Mouse (Mus musculus) forelimb bud, embryonic 11.5 days (tissue): ENCODE measurements around the gene Shc3.

ENCODE experiments used
- DNase-seq: peaks from one replicate; pipeline ENCODE4 v3.0.0-alpha.2; 2012; ENCODE audit warnings: low read depth, low spot score

The Shc3 gene

DNA sequence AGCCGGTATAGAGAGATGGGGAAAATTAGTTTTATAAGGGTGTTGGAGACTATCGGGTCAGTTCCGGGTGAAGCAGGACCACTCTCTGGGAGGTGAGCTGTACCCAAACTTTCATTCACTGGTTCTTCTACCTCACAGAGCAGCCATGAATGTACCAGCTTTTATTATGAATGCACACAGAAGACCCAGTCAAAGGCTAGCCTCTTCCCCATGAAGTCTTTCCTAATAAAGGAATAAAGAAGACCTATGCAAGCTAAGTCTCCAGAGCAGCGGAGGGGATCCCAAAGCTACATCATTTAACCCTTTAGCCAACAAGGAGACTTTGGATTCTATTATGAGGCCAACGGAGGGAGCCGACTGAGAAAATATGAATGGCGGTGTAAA, 458 bp upstream of the Shc3 start:
- no peak for DNase-seq

DNA sequence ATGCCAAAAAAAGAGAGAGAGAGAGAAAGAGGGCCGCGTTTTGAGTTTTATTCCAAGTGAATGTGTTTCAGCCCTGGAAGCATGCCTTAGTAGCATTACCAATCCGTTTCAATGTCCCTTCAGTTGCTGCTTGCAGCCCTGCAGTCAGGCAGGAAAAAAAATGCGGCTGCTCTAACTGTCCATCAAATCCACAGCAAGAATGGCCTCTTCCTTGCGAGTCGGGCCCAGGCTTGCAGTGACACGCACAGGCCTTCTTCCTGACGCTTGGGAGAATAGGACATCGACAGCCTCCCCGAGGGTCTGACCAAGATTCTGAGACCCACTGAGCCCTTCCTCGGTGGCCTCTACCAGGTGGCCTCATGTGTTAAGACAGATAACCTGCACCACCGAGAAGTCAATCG, 718 bp downstream of the Shc3 start:
- peak; percentile 29 for DNase-seq

DNA sequence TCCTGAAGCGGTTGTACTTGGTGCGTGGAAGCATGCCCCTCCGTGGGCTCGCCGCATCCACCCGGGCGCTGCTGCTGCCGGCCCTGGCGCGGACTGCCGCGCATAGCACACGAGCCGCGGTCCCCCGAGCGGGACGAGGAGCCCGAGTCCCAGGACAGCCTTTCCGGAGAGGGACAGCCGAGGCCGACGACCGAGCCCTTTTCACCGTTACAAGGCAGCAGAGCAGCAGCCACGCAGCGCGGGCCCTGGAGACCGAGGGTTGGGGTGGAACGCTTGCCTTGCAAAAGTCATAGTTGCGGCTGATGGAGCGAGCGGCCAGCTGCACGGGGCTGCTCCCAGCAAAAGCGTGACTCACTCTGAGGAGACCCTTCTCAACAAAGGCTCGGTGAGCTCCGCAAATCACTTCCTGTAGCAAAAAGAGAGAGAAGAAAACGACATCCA, 1.8 kb downstream of the Shc3 start:
- DNase-seq: peak; percentile 43

GRCm38 (mm10) chr13:51567078-51567395, 2.2 kb downstream of the Shc3 start:
- DNase-seq: no peak

- no peak for DNase-seq
Measured at GRCm38 (mm10) chr13:51566371-51567077, 2.7 kb downstream of the Shc3 start.

- DNase-seq: no peak
Measured at GRCm38 (mm10) chr13:51564741-51565140, 4.5 kb downstream of the Shc3 start.

- no peak for DNase-seq
Measured at GRCm38 (mm10) chr13:51553343-51553742, 15.9 kb downstream of the Shc3 start.

- no peak for DNase-seq
Measured at GRCm38 (mm10) chr13:51552233-51552632, 17.0 kb downstream of the Shc3 start.

DNA sequence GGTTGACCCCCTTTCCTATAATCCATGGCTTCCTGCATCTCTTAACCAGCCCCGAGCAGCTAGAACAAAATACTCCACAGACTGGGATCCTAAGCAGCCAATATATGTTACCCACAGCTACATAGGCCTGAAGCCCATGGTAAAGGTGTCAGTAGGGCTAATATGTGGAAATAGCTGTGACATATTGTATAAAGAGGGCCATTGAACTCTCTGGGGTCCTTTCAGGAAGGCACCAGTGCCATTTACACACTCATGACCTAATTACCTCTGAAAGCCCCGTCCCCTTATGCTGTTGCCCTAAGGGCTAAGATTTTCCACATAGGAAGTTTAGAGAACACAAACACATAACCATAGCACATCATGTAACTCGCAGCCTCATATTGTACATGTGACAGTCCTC, 17.4 kb downstream of the Shc3 start:
- DNase-seq: no peak

DNA sequence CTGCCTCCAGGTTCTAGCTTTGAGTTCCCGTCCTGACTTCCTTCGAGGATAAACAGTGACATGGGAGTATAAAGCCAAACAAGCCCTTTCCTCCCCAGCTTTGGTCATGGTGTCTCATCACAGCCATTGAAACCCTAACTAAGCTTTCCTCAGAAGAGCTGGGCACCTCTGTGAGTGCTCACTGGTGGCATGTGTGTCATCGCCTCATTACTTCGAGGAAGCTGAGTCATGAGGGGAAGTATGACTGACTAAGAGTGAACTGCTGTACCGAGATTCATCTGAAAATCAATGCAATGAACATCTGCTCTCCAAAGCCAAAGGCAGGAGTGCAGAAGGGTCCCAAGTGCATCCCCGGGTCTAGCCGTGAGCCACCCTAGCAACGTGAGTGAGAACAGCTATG, 29.4 kb downstream of the Shc3 start:
- DNase-seq: no peak

GRCm38 (mm10) chr13:51535326-51535725, 33.9 kb downstream of the Shc3 start:
- no peak for DNase-seq

DNA sequence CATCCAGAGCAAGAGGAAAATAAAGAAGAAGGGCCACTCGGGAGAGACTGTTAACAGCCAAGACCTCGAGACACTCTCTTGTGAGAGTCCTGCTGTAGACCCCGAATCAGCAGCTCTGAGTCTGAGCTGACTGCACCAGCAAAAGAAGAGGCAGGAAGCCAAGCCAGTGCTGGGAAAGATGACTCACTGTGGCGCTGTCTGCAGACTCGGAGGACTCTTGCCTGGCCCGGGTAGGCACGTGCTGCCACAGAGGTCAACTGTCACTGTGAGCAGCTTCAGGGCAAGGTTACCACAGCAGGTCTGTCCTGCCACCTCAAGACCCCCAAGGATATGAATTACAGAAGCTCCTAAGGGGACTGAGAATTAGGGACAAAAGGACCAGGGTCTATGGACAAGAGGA, 42.7 kb downstream of the Shc3 start:
- no peak for DNase-seq

DNA sequence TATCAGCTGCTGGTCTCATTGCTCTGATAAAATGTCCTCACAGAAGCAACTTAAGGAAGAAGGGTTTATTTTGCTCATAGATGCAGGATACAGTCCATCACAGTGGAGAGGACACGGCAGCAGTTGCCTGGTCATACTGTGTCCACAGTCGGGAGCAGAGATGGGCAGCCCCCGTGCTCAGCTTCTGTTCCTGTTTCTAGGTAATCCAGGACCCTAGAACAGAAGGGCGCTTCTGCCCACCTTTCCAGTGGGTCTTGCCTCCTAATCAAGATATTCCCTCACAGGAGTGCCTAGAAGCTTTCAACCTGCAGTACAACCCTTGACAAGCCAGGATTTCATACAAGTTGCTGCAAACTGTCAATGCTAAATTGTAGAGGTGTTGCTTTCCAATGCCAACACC, 44.9 kb downstream of the Shc3 start:
- DNase-seq: no peak

DNA sequence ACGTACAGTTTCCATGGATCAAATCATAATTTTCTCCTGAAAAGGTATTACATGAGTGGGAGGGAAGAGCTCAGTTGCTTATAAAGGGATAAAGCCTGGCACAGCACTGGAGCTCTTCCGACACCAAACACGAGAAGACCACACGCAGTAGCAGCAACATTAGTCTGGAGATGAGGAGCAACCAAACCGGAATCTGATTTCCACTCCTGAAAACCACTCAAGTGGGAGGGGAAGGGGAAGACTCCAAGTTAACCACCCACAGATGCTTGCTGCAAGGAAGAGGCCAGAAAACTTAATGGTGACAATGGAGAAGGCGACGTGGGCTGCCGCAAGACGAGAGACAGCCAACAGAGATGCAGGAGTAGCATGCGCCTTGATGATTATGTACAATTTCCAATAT, 45.9 kb downstream of the Shc3 start:
- DNase-seq: no peak

DNA sequence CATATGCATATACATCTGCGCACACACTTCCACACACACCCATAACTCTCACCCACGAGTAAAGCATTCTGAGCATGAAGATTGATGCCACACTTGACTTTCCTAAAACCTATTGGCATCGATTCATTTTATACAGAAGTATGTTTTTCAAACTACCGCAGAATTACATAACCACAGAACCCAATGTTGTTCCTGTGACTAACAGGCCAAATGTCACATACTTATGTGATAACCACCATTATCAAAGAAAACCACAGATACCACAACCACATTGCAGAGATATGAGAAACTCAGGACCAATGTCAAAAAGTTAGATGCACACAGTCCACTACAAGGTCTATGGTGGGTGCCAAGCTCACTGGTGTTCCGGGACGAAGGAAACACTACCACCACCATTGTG, 50.3 kb downstream of the Shc3 start:
- no peak for DNase-seq

GRCm38 (mm10) chr13:51517943-51518342, 51.3 kb downstream of the Shc3 start:
- DNase-seq: no peak

- no peak for DNase-seq
Measured at GRCm38 (mm10) chr13:51508836-51509235, 60.4 kb downstream of the Shc3 start.

GRCm38 (mm10) chr13:51505711-51506110, 63.5 kb downstream of the Shc3 start:
- no peak for DNase-seq

- no peak for DNase-seq
Measured at GRCm38 (mm10) chr13:51499769-51500168, 69.5 kb downstream of the Shc3 start.

GRCm38 (mm10) chr13:51493676-51494075, 75.5 kb downstream of the Shc3 start:
- DNase-seq: no peak

- DNase-seq: no peak
Measured at GRCm38 (mm10) chr13:51491649-51492435, 77.4 kb downstream of the Shc3 start.

- no peak for DNase-seq
Measured at GRCm38 (mm10) chr13:51490195-51490594, 79.0 kb downstream of the Shc3 start.

- DNase-seq: no peak
Measured at GRCm38 (mm10) chr13:51488945-51489344, 80.3 kb downstream of the Shc3 start.
